Mouse (Mus musculus) liver, adult 2 months (tissue): ENCODE data around the gene Rdh16f2. TPM values are rescaled to one million over a fixed set of nuclear protein-coding genes. Genes with fewer than 3 reads are reported as not detected.

Experiments used
- DNase-seq: peaks from one replicate; pipeline ENCODE4 v3.0.0-alpha.2; 2011; ENCODE audit warnings: low read depth, low spot score; ENCODE audit errors: extremely low read depth
- H3K27ac ChIP-seq: fragments of 200-500 bp; replicated peaks from 2 replicates; pipeline ENCODE4 v1.5.1; 2012; ENCODE audit warnings: low read depth, mild to moderate bottlenecking, control low read depth, inconsistent platforms, low read length; ENCODE audit not compliant: insufficient read depth
- H3K27me3 ChIP-seq: fragments of 200-500 bp; 2 replicates; pipeline ENCODE4 v1.6.1; 2012; ENCODE audit warnings: mild to moderate bottlenecking, moderate library complexity, low read length, inconsistent platforms; ENCODE audit not compliant: control insufficient read depth, insufficient read depth
- H3K36me3 ChIP-seq: fragments of 200-500 bp; 2 replicates; pipeline ENCODE4 v1.6.1; 2012; ENCODE audit warnings: low read length, inconsistent platforms; ENCODE audit not compliant: control insufficient read depth, insufficient read depth
- H3K4me1 ChIP-seq: fragments of 200-500 bp; 2 replicates; pipeline ENCODE4 v1.6.1; 2011; ENCODE audit warnings: low read length; ENCODE audit not compliant: control insufficient read depth, insufficient read depth
- H3K4me3 ChIP-seq: fragments of 200-500 bp; 2 replicates; pipeline ENCODE4 v1.5.1; 2011; ENCODE audit warnings: low read depth, mild to moderate bottlenecking, control low read depth, low read length, moderate library complexity; ENCODE audit not compliant: insufficient read depth
- H3K79me2 ChIP-seq: fragments of 200-500 bp; 2 replicates; pipeline ENCODE4 v1.6.1; 2012; ENCODE audit warnings: inconsistent platforms, mild to moderate bottlenecking, low read length, moderate library complexity; ENCODE audit not compliant: control insufficient read depth, insufficient read depth
- H3K9ac ChIP-seq: fragments of 200-500 bp; 2 replicates; pipeline ENCODE4 v1.6.1; 2012; ENCODE audit warnings: low read depth, mild to moderate bottlenecking, control low read depth, inconsistent platforms, low read length
- CTCF ChIP-seq: fragments of 200-500 bp; IDR thresholded peaks from 2 replicates; pipeline ENCODE4 v1.5.1; 2011; ENCODE audit warnings: low read depth, low read length, control low read depth
- POLR2A ChIP-seq: fragments of 200-500 bp; IDR thresholded peaks from 2 replicates; pipeline ENCODE4 v1.6.1; 2011; ENCODE audit warnings: low read length, control low read depth; ENCODE audit not compliant: insufficient read depth; ENCODE audit errors: extremely low read depth
- WGBS: fragments of 180-500 bp; shearing (Covaris S2); methylation state at CpG from one replicate; pipeline ENCODE4 v1.1.7; 2018; 5-methylcytosine and 5-hydroxymethylcytosine counted together
- polyA plus RNA-seq: library from polyadenylated mRNA; depleted of rRNA; stranded (reverse); fragments of >200 nt; gene quantifications from 2 replicates; pipeline ENCODE4 v1.2.3, GENCODE M21; 2012
- total RNA-seq: library from RNA; depleted of rRNA; stranded (reverse); fragments of >200 nt; gene quantifications from 2 replicates; pipeline ENCODE4 v1.2.3, GENCODE M21; 2014

Rdh16f2 gene
- total and polyA plus RNA-seq, 2 experiments = 281 to 329 TPM

DNA sequence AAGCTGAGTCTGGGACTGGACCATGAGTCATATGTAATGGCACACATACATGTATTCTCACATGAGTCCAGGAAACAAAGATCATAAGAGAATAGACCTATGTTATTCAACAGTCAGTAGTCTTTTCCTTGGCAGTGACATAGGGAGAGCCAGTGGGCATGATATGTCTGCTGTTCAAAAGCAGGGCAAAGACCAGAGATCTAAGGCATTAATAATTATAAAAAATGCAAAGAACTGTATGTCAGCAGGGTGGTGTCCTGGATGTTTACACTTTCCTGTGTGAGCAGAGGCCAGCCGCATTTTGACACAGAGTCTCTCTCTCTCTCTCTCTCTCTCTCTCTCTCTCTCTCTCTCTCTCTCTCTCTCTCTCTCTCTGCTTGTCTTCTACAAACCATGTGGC lies 16.6 kb upstream of the Rdh16f2 start, which contains the start of gene Rdh19:
Rdh19 (plus strand) TSS at position 301 of the 400 bp plus-strand sequence.
- peaks cover 4% of the 10 kb centered on the region for H3K4me1 ChIP-seq
- TF ChIP-seq CTCF = no peak
- no peak for TF ChIP-seq POLR2A
- no peaks in the 10 kb centered on the region for H3K27me3 ChIP-seq
- 79% methylated on average over 1 of the region's 1 CpGs for WGBS
- H3K79me2 ChIP-seq = no peaks in the 10 kb centered on the region
- no peak within 1 kb of the TSS for H3K9ac ChIP-seq
- H3K36me3 ChIP-seq = no peaks in the 10 kb centered on the region
- DNase-seq = no peak
- H3K4me3 ChIP-seq = no peak within 1 kb of the TSS
- no peak within 1 kb of the TSS for H3K27ac ChIP-seq

DNA sequence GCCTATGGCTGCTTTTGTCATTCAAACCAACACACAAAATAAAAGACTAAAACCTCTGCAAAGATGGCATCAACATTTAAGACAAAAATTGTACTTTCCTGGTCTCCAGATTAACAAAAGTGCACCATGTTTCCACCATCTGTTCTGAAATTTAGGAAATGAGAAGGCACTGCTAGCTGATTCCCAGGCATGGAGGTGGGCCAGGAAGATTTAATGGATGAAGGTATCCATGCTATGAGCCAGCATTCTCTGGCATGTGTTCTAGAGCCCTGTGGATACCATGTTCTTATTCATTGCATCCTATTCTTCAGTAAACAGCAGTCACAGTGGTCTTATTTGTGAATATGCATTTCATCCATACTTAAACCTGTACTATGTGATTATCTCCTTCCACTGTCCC lies 9.9 kb upstream of the Rdh16f2 start:
- no peak overlapping the region for H3K9ac ChIP-seq
- H3K4me1 ChIP-seq = no peaks in the 10 kb centered on the region
- H3K79me2 ChIP-seq = no peaks in the 10 kb centered on the region
- H3K27me3 ChIP-seq = no peaks in the 10 kb centered on the region
- no peaks in the 10 kb centered on the region for H3K36me3 ChIP-seq
- no peak overlapping the region for H3K27ac ChIP-seq
- H3K4me3 ChIP-seq = no peak overlapping the region
- DNase-seq = no peak
- TF ChIP-seq POLR2A (no peak), CTCF (no peak)

DNA sequence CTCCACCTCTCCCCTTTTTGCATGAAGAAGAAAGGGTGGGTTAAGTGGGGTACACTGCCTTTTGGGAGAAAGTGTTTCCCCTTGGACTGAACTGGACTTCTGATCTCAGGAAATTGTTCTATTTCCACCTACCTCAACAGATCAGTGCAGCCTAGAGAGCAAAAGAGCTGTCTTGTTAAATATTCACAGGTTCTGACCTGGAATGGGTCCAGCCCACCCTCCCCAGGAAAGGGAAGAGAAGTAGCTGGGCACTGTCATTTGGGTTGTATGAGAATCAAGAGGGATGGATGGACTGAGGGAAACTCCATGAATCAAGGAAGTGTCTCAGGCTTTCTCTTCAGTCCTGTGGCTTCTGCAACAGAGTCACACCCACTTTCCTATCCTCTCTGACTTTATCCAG lies 1.3 kb upstream of the Rdh16f2 start:
- no peak overlapping the region for H3K4me3 ChIP-seq
- H3K4me1 ChIP-seq = peaks cover 17% of the 10 kb centered on the region
- H3K79me2 ChIP-seq = peaks cover 6% of the 10 kb centered on the region; the same call in 1 of the 2 replicates
- peak overlapping the region; percentile 67 for H3K27ac ChIP-seq
- peak; percentile 89 for DNase-seq
- no peak overlapping the region for H3K9ac ChIP-seq
- TF ChIP-seq CTCF = no peak
- no peak for TF ChIP-seq POLR2A
- no peaks in the 10 kb centered on the region for H3K27me3 ChIP-seq
- H3K36me3 ChIP-seq = no peaks in the 10 kb centered on the region

GRCm38 (mm10) chr10:127872484-127872883 lies 6.2 kb downstream of the Rdh16f2 start:
- Histone ChIP-seq H3K36me3 (no peaks in the 10 kb centered on the region), H3K79me2 (peaks cover 8% of the 10 kb centered on the region; the same call in 1 of the 2 replicates), H3K4me3 (no peak overlapping the region), H3K9ac (no peak overlapping the region), H3K27ac (peak overlapping the region; percentile 8; the same call in 1 of the 2 replicates), H3K4me1 (peaks cover 13% of the 10 kb centered on the region), H3K27me3 (no peaks in the 10 kb centered on the region)
- whole genome bisulfite sequencing = 26% methylated on average over 4 of the region's 4 CpGs
- peak; percentile 77 for DNase-seq
- no peak for TF ChIP-seq POLR2A
- TF ChIP-seq CTCF = 0 out of 2 replicates have a peak, but pooled peaks have one; percentile 7

- no peaks in the 10 kb centered on the region; the same call in 1 of the 2 replicates for H3K79me2 ChIP-seq
- no peak overlapping the region for H3K4me3 ChIP-seq
- no peak for TF ChIP-seq CTCF
- no peak for TF ChIP-seq POLR2A
- peaks cover 38% of the 10 kb centered on the region for H3K4me1 ChIP-seq
- no peaks in the 10 kb centered on the region for H3K27me3 ChIP-seq
- WGBS = 20% methylated on average over 2 of the region's 2 CpGs
- H3K36me3 ChIP-seq = no peaks in the 10 kb centered on the region
- H3K27ac ChIP-seq = peak overlapping the region; percentile 95
- peak; percentile 97 for DNase-seq
- H3K9ac ChIP-seq = no peak overlapping the region
These were observed 11.4 kb downstream of the Rdh16f2 start for GRCm38 (mm10) chr10:127877681-127878080.

DNA sequence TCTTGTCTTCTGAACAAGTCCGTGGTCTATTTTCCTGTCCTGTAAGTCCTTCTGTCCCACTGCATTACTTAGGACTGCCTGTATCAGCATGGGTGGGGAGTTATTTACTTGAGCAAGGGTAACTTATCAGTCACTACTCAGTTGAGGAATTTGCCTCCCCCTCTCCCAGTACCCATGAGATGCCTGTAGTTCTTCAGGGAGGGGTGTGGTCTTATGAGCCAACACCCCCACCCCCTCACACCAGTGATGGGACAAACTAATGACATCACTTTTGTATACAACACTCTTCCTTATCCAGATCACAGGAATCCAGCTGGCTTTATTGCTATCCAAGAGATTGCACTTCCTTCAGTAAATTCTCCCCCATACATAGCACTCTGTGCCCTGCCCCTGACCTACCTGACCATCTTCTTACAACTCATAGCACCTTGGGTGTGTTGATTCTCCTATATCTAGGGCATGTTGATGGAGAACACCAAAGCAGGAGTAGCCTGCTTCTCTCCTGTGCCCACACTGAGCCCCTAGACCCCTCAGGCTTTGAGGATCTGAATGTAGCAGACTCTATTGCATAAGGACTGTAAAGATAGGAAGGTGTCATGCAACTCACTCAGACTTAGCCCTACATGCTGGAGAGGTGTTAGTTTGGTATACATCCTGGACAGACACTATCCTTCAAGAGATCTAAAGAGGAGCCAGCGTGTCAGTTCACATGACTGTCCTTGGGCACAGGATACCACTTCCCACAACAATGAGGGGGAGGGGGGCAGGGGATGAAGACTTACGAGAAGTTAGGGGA lies 12.2 kb downstream of the Rdh16f2 start:
- H3K4me3 ChIP-seq = no peak overlapping the region
- peaks cover 38% of the 10 kb centered on the region for H3K4me1 ChIP-seq
- 20% methylated on average over 3 of the region's 3 CpGs for WGBS
- DNase-seq = no peak
- H3K79me2 ChIP-seq = no peaks in the 10 kb centered on the region
- peak overlapping the region; percentile 57 for H3K9ac ChIP-seq
- no peak for TF ChIP-seq POLR2A
- TF ChIP-seq CTCF = no peak
- H3K36me3 ChIP-seq = peaks cover 2% of the 10 kb centered on the region; the same call in 1 of the 2 replicates
- H3K27ac ChIP-seq = peak overlapping the region; percentile 95
- H3K27me3 ChIP-seq = no peaks in the 10 kb centered on the region
